Mouse (Mus musculus): ENCODE results near the gene Dgat2. TPM values are rescaled to one million over a fixed set of nuclear protein-coding genes. Genes with fewer than 3 reads are reported as not detected.

The Dgat2 gene
- total RNA-seq, 2 experiments from 2014 or later: 34.1 to 57.3 TPM

DNA sequence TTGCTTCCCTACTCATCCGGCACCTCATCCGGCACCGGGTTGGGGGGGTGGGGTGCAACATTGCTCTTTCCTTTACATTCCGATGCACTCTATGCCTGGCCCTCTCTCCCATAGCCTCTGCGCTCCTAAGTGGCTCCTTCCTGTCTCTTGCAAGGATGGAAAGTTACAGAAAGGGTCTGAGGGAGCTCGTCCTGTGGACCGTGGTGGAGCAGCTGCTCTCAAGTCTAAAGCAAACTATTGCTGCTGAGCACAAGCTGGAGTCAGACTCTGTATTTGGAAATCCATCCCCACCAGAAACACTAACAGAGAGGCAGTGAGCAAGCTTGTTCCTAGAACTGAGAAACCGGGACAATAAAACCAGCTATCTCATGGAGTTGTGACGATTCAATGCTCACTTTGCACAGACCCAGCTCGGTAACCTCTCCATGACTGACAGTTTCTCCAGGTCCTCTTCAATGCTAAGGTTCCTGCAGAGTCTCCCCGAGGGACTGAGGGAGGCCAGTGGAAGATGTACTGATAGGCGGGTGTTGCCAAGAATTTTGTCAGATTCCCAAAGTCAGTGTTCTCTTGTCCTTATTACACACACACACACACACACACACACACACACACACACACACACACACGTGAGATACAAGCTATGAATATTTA lies 42.6 kb downstream of the Dgat2 start:
- DNase-seq: no peak

GRCm38 (mm10) chr7:99137541-99137940 lies 45.0 kb downstream of the Dgat2 start:
- no peak for DNase-seq

DNA sequence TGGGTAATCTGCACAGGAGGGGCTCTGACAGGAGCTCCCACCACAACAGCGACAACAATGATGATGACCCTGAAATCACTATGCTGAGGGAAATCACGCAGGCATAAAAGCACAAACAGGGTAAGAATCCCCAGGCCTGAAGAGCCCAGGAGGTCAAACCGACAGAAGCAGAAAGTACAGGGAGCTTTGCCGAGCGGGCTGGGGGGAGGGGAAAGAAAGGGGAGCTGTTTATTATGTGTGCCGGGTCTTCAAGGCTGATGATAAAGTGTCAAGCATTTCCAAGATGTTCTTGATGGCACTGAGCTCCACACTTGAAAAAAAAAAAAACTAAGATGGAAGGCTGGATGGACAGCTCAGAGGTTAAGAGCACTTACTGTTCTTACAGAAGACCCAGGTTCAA lies 45.7 kb downstream of the Dgat2 start:
- DNase-seq: no peak

DNA sequence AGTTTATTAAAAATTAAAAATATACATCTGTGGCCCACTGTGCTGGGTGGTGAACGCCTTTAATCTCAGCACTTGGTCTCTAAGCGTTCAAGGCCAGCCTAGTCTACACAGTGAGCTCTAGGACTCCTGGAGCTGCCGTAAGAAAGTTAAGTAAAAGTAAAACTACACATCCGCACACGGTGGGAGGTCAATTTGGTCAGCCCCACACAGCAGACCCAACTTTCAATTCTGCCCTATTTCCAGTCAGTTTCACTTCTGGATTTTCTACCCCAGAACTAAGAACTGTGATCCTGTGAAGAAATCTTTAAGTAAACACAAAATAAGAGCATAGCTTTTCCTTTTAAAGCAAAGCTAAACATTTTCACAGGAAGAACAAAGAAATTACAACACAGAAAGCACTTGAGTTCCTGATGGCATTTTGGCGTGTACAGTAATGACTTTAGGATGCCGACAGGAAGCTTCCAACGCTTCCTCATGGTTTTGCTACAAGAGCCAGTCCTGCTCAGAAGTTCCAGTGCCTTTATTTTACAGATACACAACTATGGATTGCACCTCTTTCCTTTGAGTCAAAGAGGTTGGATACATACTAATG lies 48.6 kb downstream of the Dgat2 start:
- no peak for DNase-seq

GRCm38 (mm10) chr7:99132597-99132996 lies 49.9 kb downstream of the Dgat2 start:
- no peak for DNase-seq

- DNase-seq: no peak
Measured at GRCm38 (mm10) chr7:99131819-99132353, 50.6 kb downstream of the Dgat2 start.

GRCm38 (mm10) chr7:99128965-99129364 lies 53.6 kb downstream of the Dgat2 start:
- DNase-seq: no peak

- no peak for DNase-seq
Measured at GRCm38 (mm10) chr7:99128020-99128950, 54.2 kb downstream of the Dgat2 start.

DNA sequence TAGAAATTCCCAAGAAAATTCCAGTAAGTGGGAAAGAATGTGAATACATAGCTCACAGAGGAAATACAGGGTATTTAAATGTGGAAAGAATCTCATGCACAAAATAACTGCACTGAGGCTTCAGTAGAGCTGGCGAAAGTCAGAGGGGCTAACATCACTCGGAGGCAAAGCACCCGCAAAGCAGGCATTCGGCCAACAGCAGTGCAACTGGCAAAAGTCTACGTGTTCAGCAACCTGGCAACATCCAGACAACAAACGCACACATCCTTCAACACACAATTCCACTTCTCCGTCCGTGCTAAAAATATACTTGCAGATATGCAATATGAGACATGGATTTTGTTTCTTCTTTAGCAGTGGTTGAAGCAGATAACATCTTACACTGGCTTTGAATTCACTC lies 56.5 kb downstream of the Dgat2 start:
- DNase-seq: no peak

DNA sequence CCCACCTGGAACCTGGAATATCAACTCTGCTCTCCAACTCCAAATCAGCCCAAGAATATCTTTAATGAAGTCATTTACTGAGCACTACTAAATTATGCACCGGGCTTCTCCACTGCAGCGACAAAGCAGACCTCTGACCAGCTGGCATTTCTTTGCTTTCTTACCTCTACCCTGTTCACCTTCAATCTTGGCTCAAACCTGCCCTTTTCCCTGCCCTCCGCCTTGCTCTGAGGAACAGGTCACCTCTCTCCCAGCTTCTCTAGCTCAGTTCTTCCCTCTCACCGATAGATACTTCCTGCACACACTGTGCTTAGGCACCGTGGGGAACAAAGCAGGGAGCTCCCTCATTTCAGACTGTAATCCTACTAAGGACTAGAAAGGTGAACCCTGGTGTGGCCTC lies 59.9 kb downstream of the Dgat2 start:
- no peak for DNase-seq

DNA sequence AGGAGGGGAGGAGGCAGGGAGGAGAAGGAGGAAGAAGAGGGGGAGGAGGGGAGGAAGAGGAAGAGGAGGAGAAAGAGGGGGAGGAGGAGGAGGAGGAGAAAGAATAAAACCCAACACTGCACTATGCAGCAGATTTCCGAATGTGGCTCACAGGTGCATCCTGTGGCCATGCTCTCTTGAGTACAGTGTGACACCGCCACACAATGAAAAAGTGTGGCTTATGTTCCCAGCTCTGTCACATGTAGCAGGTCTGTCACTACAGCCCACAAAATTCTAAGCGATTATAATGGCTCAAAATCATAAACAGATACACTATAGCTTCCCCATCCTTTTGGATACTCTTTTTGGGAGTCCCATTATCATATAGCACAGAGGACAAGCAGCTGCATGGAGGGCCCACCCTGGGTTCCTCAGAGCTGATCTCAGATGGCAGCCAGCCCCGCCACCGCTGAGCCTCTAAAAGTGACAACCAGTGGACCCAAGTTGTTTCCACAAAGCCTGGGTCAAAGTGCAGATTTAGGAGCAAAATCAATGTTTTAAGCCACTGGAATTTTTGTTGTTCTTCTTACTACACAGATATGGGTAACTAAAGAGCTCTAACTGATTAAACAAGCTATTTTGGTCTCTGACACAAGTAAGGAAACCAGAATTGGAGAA lies 61.5 kb downstream of the Dgat2 start:
- no peak for DNase-seq

GRCm38 (mm10) chr7:99120082-99120481 lies 62.4 kb downstream of the Dgat2 start:
- DNase-seq: no peak

DNA sequence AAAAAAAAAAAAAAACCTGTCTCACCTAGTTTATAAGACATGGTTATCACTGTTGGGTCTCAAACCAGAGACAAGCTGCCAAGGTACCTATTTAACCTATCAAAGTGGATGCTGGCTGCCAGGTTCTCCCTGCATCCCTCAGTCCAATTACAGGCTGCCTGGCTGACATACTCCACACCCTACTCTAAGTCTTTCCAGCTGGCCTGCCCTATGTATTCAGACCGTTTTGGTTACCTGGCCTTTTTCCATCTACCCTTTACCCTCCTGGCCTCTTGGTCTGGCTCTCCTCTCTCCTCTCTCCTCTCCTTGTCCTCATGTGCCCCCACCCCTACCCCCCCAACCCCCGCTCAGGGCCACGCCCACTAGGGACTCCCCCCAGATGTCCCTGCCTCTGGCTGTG lies 65.7 kb downstream of the Dgat2 start:
- DNase-seq: no peak

DNA sequence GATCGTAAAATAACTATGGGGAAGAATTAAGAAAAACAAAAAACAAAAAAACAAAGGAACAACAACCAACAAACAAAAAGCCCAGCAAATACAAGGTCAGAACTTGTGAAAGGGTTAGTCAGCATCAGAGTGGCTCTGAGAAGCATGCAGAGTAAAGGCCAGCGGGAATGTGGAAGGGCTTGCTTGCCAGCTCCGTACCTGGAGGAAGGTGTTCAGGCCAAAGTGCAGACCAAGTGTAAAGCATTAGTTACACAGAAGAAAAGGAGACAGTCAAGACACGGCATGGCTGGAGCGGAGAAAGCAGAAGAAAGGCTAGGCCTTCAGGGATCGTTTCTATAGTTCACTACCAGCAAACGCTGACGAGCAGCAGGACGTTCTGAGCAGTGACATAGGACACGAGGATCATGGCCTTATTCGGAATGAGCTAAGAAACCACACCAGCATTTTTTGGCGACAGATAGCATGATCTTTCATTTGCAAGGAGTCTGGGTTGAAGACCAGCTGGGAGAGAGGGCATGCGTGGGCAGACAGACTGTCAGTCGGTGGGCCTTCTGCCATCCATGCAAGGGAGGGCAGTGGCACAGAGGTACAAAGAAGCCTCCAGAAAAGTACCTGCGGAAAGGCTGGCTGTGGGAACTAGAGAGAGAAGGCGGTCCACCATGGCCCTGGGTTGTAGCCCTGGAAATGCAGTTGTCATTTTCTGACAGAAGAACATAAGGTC lies 68.4 kb downstream of the Dgat2 start:
- DNase-seq: no peak

DNA sequence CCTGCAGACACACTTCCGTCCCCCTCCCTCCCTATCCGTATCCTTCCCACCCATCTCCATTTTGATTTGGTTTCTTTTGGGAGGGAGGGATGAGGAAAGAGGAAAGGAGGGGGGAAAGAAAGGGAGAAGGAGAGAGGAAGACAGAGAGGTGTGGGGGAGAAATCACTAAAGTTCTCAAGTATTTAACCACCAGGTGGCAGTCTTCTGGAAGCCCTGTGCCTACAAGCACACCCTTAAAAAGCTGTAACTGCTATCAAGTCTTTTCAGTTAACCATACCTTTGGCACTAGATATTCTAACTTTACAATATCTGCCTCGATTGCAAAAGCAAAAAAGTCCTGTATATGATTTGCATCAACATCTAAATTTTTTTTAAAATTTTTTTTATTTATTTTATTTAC lies 75.0 kb downstream of the Dgat2 start:
- DNase-seq: no peak

DNA sequence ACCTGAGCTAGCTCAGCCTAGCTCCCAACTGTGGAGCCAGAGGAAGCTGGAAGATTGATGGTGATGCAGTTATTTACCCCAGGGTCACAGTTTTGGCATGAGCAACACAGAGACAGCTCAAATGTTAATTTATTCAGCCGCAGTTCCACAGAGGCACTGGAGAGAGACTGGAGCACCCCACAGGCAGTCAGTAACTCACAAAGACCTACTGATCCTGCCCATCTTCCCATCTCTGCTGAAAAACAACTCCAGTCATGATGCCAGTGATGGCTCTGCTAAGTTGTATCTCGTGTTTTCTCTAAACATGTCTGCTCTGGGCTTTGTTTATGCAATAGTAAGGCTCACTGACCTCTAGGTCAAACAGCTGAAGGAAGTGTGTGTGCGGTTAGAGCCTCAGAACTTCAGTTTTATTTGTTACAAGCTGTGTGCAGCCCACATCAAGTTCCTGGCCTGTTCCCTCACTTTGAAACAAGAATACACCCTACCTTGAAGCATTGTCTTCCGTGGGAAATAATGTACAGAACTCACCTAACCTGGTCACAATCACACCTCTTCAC lies 75.7 kb downstream of the Dgat2 start:
- no peak for DNase-seq

Other genes starting within 250 kb of the Dgat2 start
- gene Uvrag, start 41.6 kb downstream of the Dgat2 start, total RNA-seq (2021): 10 to 100 TPM in 1 of 2 experiments, 1 to 10 TPM in 1; 9.1 to 10.8 TPM
- not detected for gene Mogat2, start 55.9 kb upstream of the Dgat2 start, total RNA-seq (2021)
- gene Map6, start 84.7 kb upstream of the Dgat2 start, total RNA-seq (2021): 1 to 10 TPM; 3.1 to 3.4 TPM
- gene Serpinh1, start 170.5 kb upstream of the Dgat2 start, total RNA-seq (2021): 100 to 1,000 TPM; 123 to 166 TPM
- 1 to 10 TPM; 2.6 to 3.0 TPM for gene Gdpd5, start 198.7 kb upstream of the Dgat2 start, total RNA-seq (2021)